ENCODE assay signal across 8 mouse cellular contexts in genomic region chrX:103477507-103477906, GRCm38 (mm10). TPM values are rescaled to one million over a fixed set of nuclear protein-coding genes. Genes with fewer than 3 reads are reported as not detected.
DNase-seq lines count a peak whose midpoint lies in the region; ATAC-seq lines count a peak whose summit lies in the region.

No protein-coding gene starts in this region.

- intact Hi-C loops in gastrocnemius, postnatal 36 days (cut with DNase I): loop anchor here (10.0 kb wide), 1 partner anchor 367 kb away; no protein-coding TSS in a partner anchor

- peak; percentile 62; the same call in 1 of the 2 replicates for ATAC-seq in kidney, embryonic 14.5 days (ENCODE audit: low FRiP score, low TSS enrichment)
- peak; percentile 38; the same call in 1 of the 2 replicates for ATAC-seq in neural tube, embryonic 11.5 days (ENCODE audit: insufficient read depth, low FRiP score, low TSS enrichment)

- WGBS in kidney, embryonic 14.5 days: 15% methylated on average over 3 of the region's 3 CpGs
- 11% methylated on average over 3 of the region's 3 CpGs for WGBS in neural tube, embryonic 11.5 days

- no peaks in the 10 kb centered on the region for H3K9me3 ChIP-seq in kidney, embryonic 14.5 days (ENCODE audit: control insufficient read depth, low read length)
- H3K9me3 ChIP-seq in neural tube, embryonic 11.5 days (ENCODE audit: control insufficient read depth, low read length): no peaks in the 10 kb centered on the region

- H3K9ac ChIP-seq in kidney, embryonic 14.5 days (ENCODE audit: low read depth, low read length): no peak overlapping the region
- no peak overlapping the region for H3K9ac ChIP-seq in neural tube, embryonic 11.5 days (ENCODE audit: low read length)

- H3K4me2 ChIP-seq in kidney, embryonic 14.5 days (replicated peaks; ENCODE audit: low read depth, low read length): no peak overlapping the region
- H3K4me2 ChIP-seq in neural tube, embryonic 11.5 days (ENCODE audit: low read depth): no peak overlapping the region

- H3K27ac ChIP-seq in kidney, embryonic 14.5 days (ENCODE audit: low read depth, low read length): no peak overlapping the region
- no peak overlapping the region for H3K27ac ChIP-seq in neural tube, embryonic 11.5 days (ENCODE audit: low read depth, low read length)

- H3K27me3 ChIP-seq in kidney, embryonic 14.5 days (ENCODE audit: control insufficient read depth, insufficient read depth, low read length): no peaks in the 10 kb centered on the region
- no peaks in the 10 kb centered on the region for H3K27me3 ChIP-seq in neural tube, embryonic 11.5 days (ENCODE audit: control insufficient read depth, insufficient read depth, low read length)

- no peaks in the 10 kb centered on the region for H3K36me3 ChIP-seq in kidney, embryonic 14.5 days (ENCODE audit: control insufficient read depth, insufficient read depth, low read length)
- H3K36me3 ChIP-seq in neural tube, embryonic 11.5 days (ENCODE audit: control insufficient read depth, insufficient read depth, low read length): no peaks in the 10 kb centered on the region

- H3K4me1 ChIP-seq in kidney, embryonic 14.5 days (ENCODE audit: control insufficient read depth, insufficient read depth, low read length): no peaks in the 10 kb centered on the region
- no peaks in the 10 kb centered on the region for H3K4me1 ChIP-seq in neural tube, embryonic 11.5 days (ENCODE audit: control insufficient read depth, insufficient read depth, low read length)

- DNase-seq in CD4-positive, CD25-positive, alpha-beta regulatory T cell, adult 2 months (ENCODE audit: low read depth, low spot score): peak; percentile 87
- peak; percentile 43 to 88 for DNase-seq in adrenal gland, adult (ENCODE audit: inconsistent age in 2 of 2, low spot score in 1 of 2)
- DNase-seq in embryo, embryonic 10 days (ENCODE audit: low spot score): peak; percentile 82
- peak; percentile 15 to 45 for DNase-seq in gastrocnemius, postnatal 36 days
- DNase-seq in lung, adult 18-20 months: peak; percentile 51 to 78
- DNase-seq in neural tube, embryonic 11.5 days (ENCODE audit: low spot score): peak; percentile 68
- DNase-seq in thymus, adult 18-20 months: peak; percentile 29 to 65

- H3K4me3 ChIP-seq in kidney, embryonic 14.5 days (ENCODE audit: low read length): no peak overlapping the region
- no peak overlapping the region for H3K4me3 ChIP-seq in neural tube, embryonic 11.5 days (ENCODE audit: low read depth, low read length)

RNA-seq across cellular contexts. Expression of gene Gm26992, which starts 55.7 kb away (rescaled TPM):
- total RNA-seq in gastrocnemius, postnatal 36 days (2021): not detected
- polyA plus RNA-seq in kidney, embryonic 14.5 days (2014; fragmentation: Nextera tagmentation; extraction: Ambion mirVana): not detected in 2 replicates
- polyA plus RNA-seq in neural tube, embryonic 11.5 days (2014; fragmentation: Nextera tagmentation; extraction: Ambion mirVana): not detected in 2 replicates

Comparison
In these comparisons a context has a peak if more than half of its experiments do, and no peak if none do; other contexts are left out.
1. DNase-seq: peak in every context shown above with its lines; median percentile 87 in CD4-positive, CD25-positive, alpha-beta regulatory T cell, adult 2 months; 82 in embryo, embryonic 10 days; 68 in neural tube, embryonic 11.5 days; 66 in adrenal gland, adult; 64 in lung, adult 18-20 months; 47 in thymus, adult 18-20 months; 30 in gastrocnemius, postnatal 36 days.